Mouse (Mus musculus) CH12.LX (cell line): ENCODE data around the gene Tmco4. TPM values are rescaled to one million over a fixed set of nuclear protein-coding genes. Genes with fewer than 3 reads are reported as not detected.

Experiments used
- polyA plus RNA-seq: library from polyadenylated mRNA; unstranded; fragments of >175 nt; gene quantifications from 2 replicates; pipeline ENCODE4 v1.2.1, GENCODE M21; 2012; ENCODE audit warnings: low read depth; ENCODE audit not compliant: insufficient read length
- total RNA-seq, 2 experiments: library from RNA; depleted of rRNA; stranded (reverse); fragments of 300-350 nt in 1 of 2; fragments of >200 nt in 1 of 2; gene quantifications; 2 replicates each; pipeline ENCODE4 v1.2.3; 2012 to 2014

Tmco4 gene
- total and polyA plus RNA-seq, 3 experiments = 20.3 to 22.2 (median 21.7) TPM

Other genes with a start within 250 kb of the Tmco4 start
- gene Pla2g2c, start 248.1 kb upstream of the Tmco4 start, total RNA-seq (2012; rRNA removed) = not detected in 2 replicates
- gene Pla2g2c, start 248.1 kb upstream of the Tmco4 start, total RNA-seq (2014; rRNA removed) = not detected in 2 replicates
- not detected in 2 replicates for gene Pla2g2c, start 248.1 kb upstream of the Tmco4 start, polyA plus RNA-seq
- not detected in 2 replicates for gene Ubxn10, start 235.7 kb upstream of the Tmco4 start, total RNA-seq (2012; rRNA removed)
- gene Ubxn10, start 235.7 kb upstream of the Tmco4 start, total RNA-seq (2014; rRNA removed) = not detected in 2 replicates
- not detected in 2 replicates for gene Ubxn10, start 235.7 kb upstream of the Tmco4 start, polyA plus RNA-seq
- not detected in 2 replicates for gene Pla2g2f, start 215.3 kb upstream of the Tmco4 start, total RNA-seq (2012; rRNA removed)
- not detected in 2 replicates for gene Pla2g2f, start 215.3 kb upstream of the Tmco4 start, total RNA-seq (2014; rRNA removed)
- gene Pla2g2f, start 215.3 kb upstream of the Tmco4 start, polyA plus RNA-seq = not detected in 2 replicates
- gene Pla2g2d, start 197.2 kb upstream of the Tmco4 start, total RNA-seq (2012; rRNA removed) = not detected in 2 replicates
- not detected in 2 replicates for gene Pla2g2d, start 197.2 kb upstream of the Tmco4 start, total RNA-seq (2014; rRNA removed)
- not detected in 2 replicates for gene Pla2g2d, start 197.2 kb upstream of the Tmco4 start, polyA plus RNA-seq
- 0.29 and 0.68 TPM in 2 replicates for gene Pla2g5, start 109.4 kb upstream of the Tmco4 start, total RNA-seq (2012; rRNA removed)
- gene Pla2g5, start 109.4 kb upstream of the Tmco4 start, total RNA-seq (2014; rRNA removed) = not detected in 2 replicates
- 0.25 and 0.53 TPM in 2 replicates for gene Pla2g5, start 109.4 kb upstream of the Tmco4 start, polyA plus RNA-seq
- not detected in 2 replicates for gene Gm13030, start 98.9 kb upstream of the Tmco4 start, total RNA-seq (2012; rRNA removed)
- gene Gm13030, start 98.9 kb upstream of the Tmco4 start, total RNA-seq (2014; rRNA removed) = not detected in 2 replicates
- not detected in 2 replicates for gene Gm13030, start 98.9 kb upstream of the Tmco4 start, polyA plus RNA-seq
- 0.30 and 0.50 TPM in 2 replicates for gene Pla2g2e, start 94.9 kb upstream of the Tmco4 start, total RNA-seq (2012; rRNA removed)
- not detected in 2 replicates for gene Pla2g2e, start 94.9 kb upstream of the Tmco4 start, total RNA-seq (2014; rRNA removed)
- not detected in 2 replicates for gene Pla2g2e, start 94.9 kb upstream of the Tmco4 start, polyA plus RNA-seq
- 5.5 and 6.3 TPM in 2 replicates for gene Otud3, start 58.9 kb upstream of the Tmco4 start, total RNA-seq (2012; rRNA removed)
- gene Otud3, start 58.9 kb upstream of the Tmco4 start, total RNA-seq (2014; rRNA removed) = 2.8 and 3.2 TPM in 2 replicates
- 5.4 TPM in 2 replicates for gene Otud3, start 58.9 kb upstream of the Tmco4 start, polyA plus RNA-seq
- gene Rnf186, start 5.8 kb upstream of the Tmco4 start, total RNA-seq (2012; rRNA removed) = not detected in 2 replicates
- not detected in 2 replicates for gene Rnf186, start 5.8 kb upstream of the Tmco4 start, total RNA-seq (2014; rRNA removed)
- not detected in 2 replicates for gene Rnf186, start 5.8 kb upstream of the Tmco4 start, polyA plus RNA-seq
- gene Htr6, start 102.7 kb downstream of the Tmco4 start, total RNA-seq (2012; rRNA removed) = not detected in 2 replicates
- gene Htr6, start 102.7 kb downstream of the Tmco4 start, total RNA-seq (2014; rRNA removed) = not detected in 2 replicates
- gene Htr6, start 102.7 kb downstream of the Tmco4 start, polyA plus RNA-seq = not detected in 2 replicates
- 0.55 and 0.89 TPM in 2 replicates for gene Nbl1, start 120.1 kb downstream of the Tmco4 start, total RNA-seq (2012; rRNA removed)
- 1.4 and 1.5 TPM in 2 replicates for gene Nbl1, start 120.1 kb downstream of the Tmco4 start, total RNA-seq (2014; rRNA removed)
- 2.0 and 3.3 TPM in 2 replicates for gene Nbl1, start 120.1 kb downstream of the Tmco4 start, polyA plus RNA-seq
- 139 and 151 TPM in 2 replicates for gene Minos1, start 158.2 kb downstream of the Tmco4 start, total RNA-seq (2012; rRNA removed)
- 36.8 and 39.2 TPM in 2 replicates for gene Minos1, start 158.2 kb downstream of the Tmco4 start, total RNA-seq (2014; rRNA removed)
- 410 and 418 TPM in 2 replicates for gene Minos1, start 158.2 kb downstream of the Tmco4 start, polyA plus RNA-seq
- 83.5 and 86.4 TPM in 2 replicates for gene Capzb, start 220.0 kb downstream of the Tmco4 start, total RNA-seq (2012; rRNA removed)
- gene Capzb, start 220.0 kb downstream of the Tmco4 start, total RNA-seq (2014; rRNA removed) = 144 and 160 TPM in 2 replicates
- 382 and 388 TPM in 2 replicates for gene Capzb, start 220.0 kb downstream of the Tmco4 start, polyA plus RNA-seq